Mouse (Mus musculus) cerebellum, postnatal 10 days (tissue): ENCODE results near the gene Mrrf.

Source experiments
- DNase-seq, 2 experiments: peaks; one replicate each; pipeline ENCODE4 v3.0.0; 2021; ENCODE audit warnings: mixed read lengths in 2 of 2

Mrrf gene

DNA sequence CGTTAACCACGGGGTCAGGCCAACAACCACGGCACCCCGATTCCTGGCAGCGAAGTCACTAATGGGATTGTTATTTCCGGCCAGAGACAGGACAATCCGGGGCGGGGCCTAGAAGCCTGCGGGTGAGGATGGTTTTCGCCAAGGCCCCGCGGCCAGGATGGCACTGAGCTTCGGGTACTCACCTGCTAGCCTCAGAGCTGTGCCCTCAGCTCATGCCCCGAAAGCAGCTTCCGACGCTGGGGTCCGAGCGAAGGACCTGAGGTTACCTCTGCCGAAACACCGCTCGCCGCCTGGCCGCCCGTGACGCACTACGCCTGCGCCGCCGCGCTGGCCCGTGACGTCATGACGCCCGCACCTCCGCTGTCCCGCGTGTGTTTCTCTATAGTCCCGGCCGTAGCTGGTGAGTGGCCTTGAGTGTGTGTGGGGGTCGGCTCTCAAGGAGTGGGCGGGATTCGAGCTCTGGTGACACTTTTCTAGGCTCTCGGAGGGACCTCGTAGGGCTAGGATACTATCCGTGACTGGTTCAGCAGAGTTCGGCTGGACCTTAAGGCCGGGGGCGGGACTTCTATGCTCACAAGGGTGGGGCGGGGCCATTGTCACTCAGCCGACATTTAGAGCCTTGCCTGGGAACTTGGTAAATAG, at the start of gene Mrrf, which contains the start of gene Rbm18:
TSS of gene Mrrf (plus strand) at position 90 of the 642 bp plus-strand sequence.
TSS of gene Rbm18 (minus strand) at position 474 of the 642 bp plus-strand sequence.
- peak; percentile 96 for DNase-seq

DNA sequence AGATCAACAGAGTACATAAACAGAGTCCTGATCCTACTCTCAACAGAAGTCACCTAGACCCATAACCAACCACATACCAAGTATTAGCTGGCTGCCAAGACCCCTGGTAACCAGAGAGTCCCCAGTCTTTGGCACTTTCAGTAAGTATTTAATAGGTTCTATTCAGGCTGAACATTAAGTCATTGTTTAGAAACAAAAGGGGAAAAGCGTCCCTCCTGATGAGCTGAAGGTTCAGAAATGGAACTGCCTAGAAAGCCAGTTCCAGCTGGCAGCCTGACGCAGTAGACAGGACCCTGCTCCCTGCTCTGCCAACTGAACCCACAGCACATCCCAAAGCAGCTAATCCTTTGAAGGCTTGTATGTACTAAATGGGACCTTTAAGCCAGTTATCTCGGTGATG, 47.0 kb upstream of the Mrrf start:
- DNase-seq = no peak

GRCm38 (mm10) chr2:36090853-36091741, 45.1 kb upstream of the Mrrf start:
- DNase-seq = peak; percentile 66 to 74

GRCm38 (mm10) chr2:36092748-36093147, 43.4 kb upstream of the Mrrf start:
- no peak for DNase-seq

- DNase-seq = no peak
Observed at GRCm38 (mm10) chr2:36093301-36093700, 42.9 kb upstream of the Mrrf start.

DNA sequence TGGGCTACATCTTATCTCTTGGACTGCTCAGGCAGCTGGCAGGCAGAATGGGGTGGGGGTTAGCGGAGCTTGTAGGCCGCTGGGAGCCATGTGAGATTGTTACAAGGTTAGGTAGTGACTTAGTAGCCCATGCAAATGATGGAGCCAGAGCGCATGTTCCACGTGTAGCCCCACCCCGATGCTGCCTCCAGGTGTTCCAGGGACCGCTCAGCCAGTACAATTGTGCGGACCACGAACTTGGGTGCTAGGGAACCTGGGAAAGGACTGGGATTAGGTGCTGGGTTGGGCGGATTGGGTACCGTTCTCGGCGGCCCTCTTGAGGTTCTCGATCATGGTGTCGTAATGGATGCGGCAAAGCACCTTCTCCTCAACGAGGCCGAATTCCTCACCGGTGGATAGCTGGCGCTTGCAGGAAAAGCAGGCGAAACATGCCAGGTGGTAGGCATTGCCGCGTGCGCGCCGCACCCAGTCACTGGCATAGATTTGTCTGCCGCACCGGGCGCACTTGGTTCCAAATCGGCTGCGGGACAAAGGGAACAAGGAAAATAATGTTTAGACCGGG, 42.2 kb upstream of the Mrrf start:
- peak; percentile 26 to 33 for DNase-seq

DNA sequence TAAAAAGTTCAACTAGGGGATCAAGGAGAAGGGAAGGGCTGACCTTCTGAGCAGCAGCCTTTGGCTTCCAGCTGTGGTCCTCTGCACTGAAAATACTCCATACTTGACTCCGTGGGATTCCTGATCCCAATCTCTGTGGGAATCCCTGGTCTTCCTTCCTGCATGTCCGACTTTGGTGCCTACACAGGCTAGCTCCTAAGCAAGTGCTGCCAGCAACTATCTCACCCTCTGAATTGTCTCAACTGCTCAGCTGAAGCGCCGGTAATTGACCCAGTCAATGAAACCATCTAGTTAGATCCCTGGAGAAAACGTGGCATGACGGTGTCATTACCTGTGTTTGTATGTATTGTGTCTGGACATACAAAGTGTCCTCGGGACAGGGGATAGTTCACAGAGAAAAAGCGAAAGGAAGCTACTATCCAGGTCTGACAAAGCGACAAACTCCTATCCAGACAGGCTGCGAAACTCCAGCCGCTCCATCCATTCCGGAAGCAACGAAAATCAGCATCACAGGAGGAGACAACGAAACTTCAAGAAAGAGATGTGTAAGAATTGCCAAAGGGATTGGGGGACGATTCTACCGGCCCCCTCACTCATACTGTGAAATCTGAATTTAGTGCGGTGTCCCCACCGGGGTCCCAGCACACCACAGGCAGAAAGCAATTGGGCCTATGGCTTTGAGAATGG, 38.9 kb upstream of the Mrrf start:
- peak in 1 of 2 experiments; percentile 54 for DNase-seq

DNA sequence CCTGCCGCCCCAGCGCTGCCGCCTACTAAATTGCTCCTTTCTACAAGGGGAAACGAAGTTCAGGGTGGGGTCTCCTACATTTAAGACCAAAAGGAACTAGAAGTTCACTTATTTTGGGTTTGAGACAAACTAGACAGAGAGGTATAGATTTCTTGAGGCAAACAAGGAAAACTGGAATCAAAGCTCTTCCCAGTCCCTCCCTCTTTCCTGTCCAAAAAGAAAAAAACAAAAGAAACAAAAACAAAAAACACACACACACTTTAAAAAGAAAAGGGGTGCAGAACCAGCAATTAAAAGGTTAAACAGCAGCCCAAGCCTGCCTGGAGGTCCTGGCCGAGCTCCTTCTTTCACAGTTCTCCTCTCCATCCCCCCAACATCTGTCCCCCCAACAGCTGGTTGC, 38.2 kb upstream of the Mrrf start:
- no peak for DNase-seq

- no peak for DNase-seq
Observed at GRCm38 (mm10) chr2:36099739-36100138, 36.5 kb upstream of the Mrrf start.

- DNase-seq = no peak
Observed at GRCm38 (mm10) chr2:36101866-36102558, 34.2 kb upstream of the Mrrf start.

- DNase-seq = peak; percentile 37 to 40
Observed at GRCm38 (mm10) chr2:36102559-36102946, 33.6 kb upstream of the Mrrf start.

DNA sequence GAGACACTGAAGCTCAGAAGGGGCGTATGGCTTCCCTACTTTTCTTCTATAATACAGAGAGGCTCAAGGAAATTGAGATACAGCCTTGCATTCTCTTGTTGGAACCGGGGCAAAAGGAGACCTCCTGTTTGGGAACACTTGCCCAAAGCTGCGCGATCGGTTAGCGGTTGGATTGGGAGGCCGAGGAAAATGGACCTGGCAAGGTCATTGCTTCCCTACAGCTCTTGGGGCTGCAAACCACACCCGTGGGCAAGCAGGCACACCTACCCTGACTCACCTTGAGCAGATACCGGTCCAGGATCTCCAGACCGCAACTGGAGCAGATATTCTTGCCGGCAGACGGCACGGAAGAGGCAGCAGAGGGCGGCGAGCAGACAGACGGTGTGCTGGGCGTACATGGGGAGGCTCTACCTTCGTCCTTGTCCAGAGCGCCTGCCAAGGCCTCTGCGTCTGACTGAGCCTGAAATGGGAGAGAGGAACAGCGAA, 33.1 kb upstream of the Mrrf start:
- DNase-seq = peak in 1 of 2 experiments; percentile 35

DNA sequence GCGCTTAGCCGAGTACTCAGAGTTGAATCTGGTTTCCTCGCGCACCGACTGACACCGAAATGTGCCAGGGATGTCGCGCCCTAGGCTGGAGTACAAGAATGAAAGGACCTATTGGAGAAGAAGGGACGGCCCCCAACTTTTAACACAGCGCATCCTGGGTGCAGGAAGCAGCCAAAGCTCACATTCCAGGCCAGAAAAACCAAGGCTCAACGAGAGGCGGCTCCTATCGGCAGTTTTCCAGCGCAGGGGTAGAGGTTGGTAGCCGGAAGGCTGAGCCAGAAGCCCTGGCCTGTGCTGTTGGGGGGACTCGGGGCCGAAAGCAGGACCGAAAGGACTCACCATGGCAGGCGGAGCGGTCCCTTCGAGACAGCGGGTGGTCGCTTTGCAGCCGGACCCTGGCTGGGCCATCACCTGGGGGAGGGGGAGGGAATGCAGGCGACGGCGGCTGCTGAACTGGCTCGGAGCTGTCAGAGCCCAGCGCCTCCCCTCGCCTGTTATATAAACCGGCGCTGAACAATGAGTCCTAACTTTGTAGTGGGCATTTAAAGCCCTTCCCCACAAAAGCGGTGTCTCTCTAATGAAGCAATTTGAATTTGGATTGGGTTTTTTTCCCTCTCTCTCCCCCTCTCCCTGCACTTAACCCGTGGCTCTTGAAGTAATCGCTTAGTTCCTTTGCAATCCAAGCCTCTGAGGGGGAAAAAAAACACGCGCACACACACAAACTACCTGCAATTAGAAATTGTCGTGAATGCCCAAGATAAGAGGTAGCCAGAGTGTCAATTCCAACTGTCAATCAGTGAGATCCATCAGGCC, 32.4 kb upstream of the Mrrf start:
- DNase-seq = peak; percentile 54 to 61

- peak; percentile 16 to 42 for DNase-seq
Observed at GRCm38 (mm10) chr2:36104436-36104955, 31.7 kb upstream of the Mrrf start.

DNA sequence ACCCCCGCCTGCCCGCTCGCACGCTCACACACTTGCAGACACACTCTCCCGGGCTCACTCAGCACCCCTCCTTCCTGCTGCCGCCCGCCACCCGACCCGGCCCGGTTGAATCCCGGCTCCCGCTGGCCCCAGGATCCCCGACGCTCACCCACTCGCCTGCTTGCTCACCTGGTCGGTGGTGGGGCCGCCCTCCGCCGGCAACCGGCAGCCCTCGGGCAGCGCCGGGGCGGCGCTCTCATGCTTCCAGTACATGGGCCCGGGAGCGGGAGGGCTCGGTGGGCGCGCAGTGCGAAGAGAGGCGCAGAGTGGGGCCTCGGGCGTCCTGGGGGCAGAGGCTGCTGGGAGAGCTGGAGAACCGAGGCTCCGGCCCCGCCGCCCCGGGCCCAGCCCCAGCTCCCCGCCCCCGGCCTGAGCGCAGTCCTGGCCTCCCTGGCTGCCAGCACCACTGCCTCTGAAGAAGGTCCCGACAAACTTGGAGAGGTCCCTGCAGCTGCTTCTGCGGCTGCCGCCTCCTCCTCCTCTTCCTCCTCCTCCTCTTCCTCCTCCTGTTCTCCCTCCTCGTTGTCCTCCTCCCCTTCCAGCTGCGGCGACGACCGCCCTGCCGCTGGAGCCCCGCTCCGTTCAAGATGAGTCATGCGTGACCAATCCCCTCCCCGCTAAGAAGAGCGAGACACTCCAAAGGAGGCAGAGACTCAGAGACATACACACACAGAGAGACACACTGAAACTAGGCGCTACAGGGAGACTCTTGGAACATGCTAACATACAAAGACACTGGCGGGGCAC, 31.0 kb upstream of the Mrrf start, which contains the start of gene Lhx6:
TSS of gene Lhx6 (minus strand) at position 453 of the 786 bp plus-strand sequence.
- peak in 1 of 2 experiments; percentile 17 for DNase-seq

DNA sequence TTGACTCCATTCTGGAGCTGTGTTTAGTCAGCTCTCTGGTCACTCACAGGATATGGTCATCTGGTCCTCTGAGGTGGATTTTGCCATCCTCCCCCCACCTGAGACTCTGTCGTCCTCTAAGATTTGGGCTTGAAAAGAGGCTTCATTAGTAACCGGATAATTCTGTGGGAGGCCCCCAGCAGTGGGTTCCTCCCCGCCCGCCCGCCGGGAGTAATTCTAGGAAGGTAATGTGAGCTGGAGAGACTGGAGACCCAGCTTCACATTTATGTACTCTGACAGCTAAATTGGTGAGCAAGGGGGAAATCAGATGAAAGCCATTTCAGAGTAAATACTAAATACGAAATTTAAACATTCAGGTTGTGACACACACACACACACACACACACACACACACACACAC, 27.6 kb upstream of the Mrrf start:
- no peak for DNase-seq

GRCm38 (mm10) chr2:36112632-36113031, 23.6 kb upstream of the Mrrf start:
- no peak for DNase-seq

- DNase-seq = no peak
Observed at GRCm38 (mm10) chr2:36126795-36127429, 9.3 kb upstream of the Mrrf start.

GRCm38 (mm10) chr2:36127973-36128372, 8.2 kb upstream of the Mrrf start:
- no peak for DNase-seq

DNA sequence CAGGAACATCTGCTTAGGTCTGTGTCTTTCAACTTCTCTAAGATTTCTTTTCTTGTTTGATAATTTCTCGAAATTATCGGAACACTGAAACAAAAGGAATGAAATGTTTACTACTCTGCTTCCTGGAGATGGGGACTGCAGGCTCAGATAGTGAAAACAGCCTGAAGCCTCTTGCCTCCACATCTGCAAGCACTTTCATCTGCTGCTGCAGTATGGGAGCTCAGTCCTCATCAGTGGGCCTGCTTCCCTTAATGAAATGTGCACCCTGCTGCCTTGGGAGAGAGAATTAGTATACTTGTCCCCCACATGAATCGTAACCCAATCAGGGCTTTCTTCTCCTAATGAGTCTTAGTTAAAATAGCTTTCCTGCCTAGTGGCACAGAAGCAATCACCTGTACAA, 7.1 kb upstream of the Mrrf start:
- no peak for DNase-seq
